Mouse (Mus musculus): Measurements from ENCODE around the gene Tmem163.

DNA sequence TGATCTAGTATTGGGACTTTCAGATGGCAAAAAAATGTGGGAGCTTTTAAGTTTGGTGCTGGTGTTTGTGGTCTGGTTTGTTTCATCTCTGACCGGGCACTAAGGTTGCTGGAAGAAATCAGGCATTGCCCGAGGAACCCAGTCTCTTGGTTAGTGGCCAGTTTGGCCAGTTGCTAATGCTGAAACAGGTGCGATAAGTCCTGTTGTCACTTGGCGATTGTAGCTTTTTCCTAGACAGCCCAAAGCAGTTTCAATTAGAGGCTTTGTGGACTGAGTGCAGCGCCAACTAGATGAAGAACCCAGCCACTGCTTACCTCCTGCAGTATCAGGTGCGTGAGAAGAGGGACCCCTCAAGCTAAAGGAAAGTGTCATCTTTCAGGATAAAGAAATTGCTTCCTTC lies 226.0 kb downstream of the Tmem163 start:
- TF ChIP-seq CTCF (IDR thresholded peaks at IDR 0.05; ENCODE audit: low read depth) (no peak), EP300 (IDR thresholded peaks at IDR 0.05; ENCODE audit: low read depth) (no peak)
